Mouse (Mus musculus) lung, embryonic 14.5 days (tissue): Measurements from ENCODE around the gene Neb. TPM values are rescaled to one million over a fixed set of nuclear protein-coding genes. Genes with fewer than 3 reads are reported as not detected.
A peak's percentile ranks its signal among the peaks of the same experiment; 100 is the strongest.
"Not testable (repeated sequence)": the region's sequence is repeated elsewhere in the genome, so short reads cannot be mapped to it uniquely, and the experiment has no call there.

Experiments used
- ATAC-seq: fragments of 200-750 bp; cut with Nextera tagmentation; 2 replicates; pipeline ENCODE4 v1.8.0; 2017; ENCODE audit warnings: mild to moderate bottlenecking, moderate TSS enrichment, moderate library complexity; ENCODE audit not compliant: insufficient read depth
- DNase-seq: peaks from one replicate; pipeline ENCODE4 v3.0.0-alpha.2; 2015
- H3K27ac ChIP-seq: fragments of 300-500 bp; sonication (generic); 2 replicates; pipeline ENCODE4 v1.5.1; 2014; ENCODE audit warnings: low read depth, mild to moderate bottlenecking, moderate library complexity
- H3K27me3 ChIP-seq: fragments of 300-500 bp; sonication (generic); 2 replicates; pipeline ENCODE4 v1.6.1; 2014; ENCODE audit warnings: low read length, control low read depth; ENCODE audit not compliant: insufficient read depth
- H3K36me3 ChIP-seq: fragments of 300-500 bp; sonication (generic); 2 replicates; pipeline ENCODE4 v1.6.1; 2014; ENCODE audit warnings: control low read depth; ENCODE audit not compliant: insufficient read depth
- H3K4me1 ChIP-seq: fragments of 300-500 bp; sonication (generic); 2 replicates; pipeline ENCODE4 v1.6.1; 2014; ENCODE audit warnings: antibody characterized with exemption, control low read depth; ENCODE audit not compliant: insufficient read depth
- H3K4me2 ChIP-seq: fragments of 300-500 bp; sonication (generic); 2 replicates; pipeline ENCODE4 v1.6.1; 2014; ENCODE audit warnings: mild to moderate bottlenecking
- H3K4me3 ChIP-seq: fragments of 300-500 bp; sonication (generic); 2 replicates; pipeline ENCODE4 v1.5.1; 2014; ENCODE audit warnings: low read depth, low read length
- H3K9ac ChIP-seq: fragments of 300-500 bp; sonication (generic); 2 replicates; pipeline ENCODE4 v1.6.1; 2014
- H3K9me3 ChIP-seq: fragments of 300-500 bp; sonication (generic); 2 replicates; pipeline ENCODE4 v1.6.1; 2016; ENCODE audit warnings: low read depth, low read length, control low read depth
- CTCF ChIP-seq: IDR thresholded peaks from 2 replicates; pipeline ENCODE4 v1.5.1; 2016; ENCODE audit warnings: antibody characterized with exemption, low read depth
- WGBS: fragments of 180-500 bp; shearing (Covaris S2); extraction: QIAGEN DNeasy Blood & Tissue Kit; methylation state at CpG from one replicate; pipeline ENCODE4 v1.1.7; 2014; 5-methylcytosine and 5-hydroxymethylcytosine counted together
- microRNA-seq: library from miRNA; unstranded; fragments of <30 nt; microRNA quantifications from one replicate; pipeline ENCODE4, GENCODE M21; 2016; ENCODE audit warnings: borderline number of aligned reads
- polyA plus RNA-seq: library from polyadenylated mRNA; unstranded; fragments of >200 nt; fragmentation: Nextera tagmentation; extraction: Ambion mirVana; gene quantifications from 2 replicates; pipeline ENCODE4 v1.2.1, GENCODE M21; 2014

Neb gene
- polyA plus RNA-seq, 1 experiment from 2014 or later: 0.59 TPM

DNA sequence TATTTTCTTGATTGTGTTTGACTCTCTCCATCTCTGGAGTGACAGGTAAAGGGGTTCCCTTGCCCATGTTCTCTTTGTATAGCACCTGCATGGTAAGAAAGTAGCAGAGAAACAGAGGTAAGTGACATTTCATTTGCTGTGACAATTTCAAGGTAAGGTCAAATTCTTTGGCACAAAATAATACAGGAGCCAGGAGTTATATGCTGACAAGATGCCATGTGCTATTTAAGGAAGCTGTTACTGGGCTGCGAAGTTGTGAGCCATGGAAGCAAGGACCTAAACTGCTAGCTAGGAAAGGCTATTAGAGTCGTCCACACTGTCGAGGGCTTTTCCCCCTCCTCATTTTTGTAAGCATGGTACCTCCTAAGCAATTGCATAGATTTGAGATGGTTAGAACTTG, 225.2 kb downstream of the Neb start:
- no peaks in the 10 kb centered on the region for H3K36me3 ChIP-seq
- no peak for DNase-seq
- H3K4me3 ChIP-seq: no peak overlapping the region
- H3K9me3 ChIP-seq: no peaks in the 10 kb centered on the region
- TF ChIP-seq CTCF: no peak
- WGBS: 68% methylated on average over 3 of the region's 3 CpGs
- no peak overlapping the region for H3K9ac ChIP-seq
- no peak for ATAC-seq
- H3K27ac ChIP-seq: no peak overlapping the region
- no peaks in the 10 kb centered on the region for H3K4me1 ChIP-seq
- no peak overlapping the region for H3K4me2 ChIP-seq
- H3K27me3 ChIP-seq: no peaks in the 10 kb centered on the region

GRCm38 (mm10) chr2:52133351-52133750, 244.9 kb downstream of the Neb start:
- no peak overlapping the region for H3K9ac ChIP-seq
- WGBS: 89% methylated on average over 2 of the region's 2 CpGs
- H3K9me3 ChIP-seq: no peaks in the 10 kb centered on the region
- H3K4me2 ChIP-seq: no peak overlapping the region
- no peaks in the 10 kb centered on the region for H3K27me3 ChIP-seq
- no peak overlapping the region for H3K27ac ChIP-seq
- no peak for TF ChIP-seq CTCF
- peaks cover 11% of the 10 kb centered on the region for H3K36me3 ChIP-seq
- H3K4me3 ChIP-seq: no peak overlapping the region
- ATAC-seq: no peak
- DNase-seq: peak; percentile 27
- no peaks in the 10 kb centered on the region for H3K4me1 ChIP-seq

DNA sequence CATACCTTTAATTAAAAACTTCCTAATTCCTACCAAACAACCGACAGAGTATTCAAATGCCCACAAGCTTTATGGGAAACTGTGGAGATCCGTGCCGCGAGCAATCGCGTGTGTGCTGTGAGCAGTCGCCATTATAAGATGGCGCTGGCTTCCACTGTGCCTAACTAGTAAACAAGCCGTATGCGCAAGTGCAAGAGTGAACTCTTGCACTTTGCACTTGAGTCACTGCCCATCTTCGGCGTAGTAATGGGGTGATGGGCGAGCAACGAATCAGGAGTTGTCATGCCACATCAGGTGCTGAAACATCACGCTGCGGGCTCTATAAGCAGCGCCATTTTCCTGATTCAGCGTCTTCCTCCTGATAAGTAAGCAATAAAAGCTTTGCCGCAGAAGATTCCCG, 246.9 kb downstream of the Neb start:
- H3K27me3 ChIP-seq, H3K4me1 ChIP-seq, H3K27ac ChIP-seq, H3K9ac ChIP-seq, H3K4me3 ChIP-seq, DNase-seq, ATAC-seq, H3K9me3 ChIP-seq, H3K4me2 ChIP-seq: not testable (repeated sequence)
- WGBS: 96% methylated on average over 20 of the region's 20 CpGs
- H3K36me3 ChIP-seq: peaks cover 13% of the 10 kb centered on the region

DNA sequence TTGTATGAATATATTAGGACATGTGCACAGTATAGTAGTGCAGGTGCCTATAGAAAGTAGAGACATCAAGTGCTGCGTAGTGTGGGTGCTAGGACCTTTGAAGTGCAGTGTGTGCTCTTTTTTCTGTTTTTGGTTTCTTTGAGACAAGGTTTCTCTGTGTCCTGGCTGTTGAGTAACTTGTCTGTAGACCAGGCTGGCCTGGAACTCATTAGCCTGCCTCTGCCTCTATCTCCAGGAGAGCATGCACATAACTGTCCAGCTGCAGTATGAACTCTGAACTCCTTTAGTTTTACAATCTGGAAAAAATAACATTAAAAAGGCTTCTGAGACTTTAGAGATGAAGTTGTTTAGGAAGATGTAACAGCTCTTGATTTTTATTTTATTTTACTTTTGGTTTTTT, 264.2 kb downstream of the Neb start:
- no peaks in the 10 kb centered on the region for H3K4me1 ChIP-seq
- no peak overlapping the region for H3K4me2 ChIP-seq
- no peak for TF ChIP-seq CTCF
- H3K9ac ChIP-seq: no peak overlapping the region
- no peak for ATAC-seq
- no peak overlapping the region for H3K4me3 ChIP-seq
- no peak for DNase-seq
- H3K9me3 ChIP-seq: no peaks in the 10 kb centered on the region
- WGBS: 78% methylated on average over 1 of the region's 1 CpGs
- no peaks in the 10 kb centered on the region for H3K27me3 ChIP-seq
- H3K36me3 ChIP-seq: peaks cover 89% of the 10 kb centered on the region
- H3K27ac ChIP-seq: no peak overlapping the region

Small RNA genes lying within 50 kb of the gene (microRNA-seq; reads per million reads assigned to microRNA genes)
- not detected for gene Gm22095

Other genes starting within 250 kb of the Neb start
- gene Arl5a, start 46.4 kb upstream of the Neb start, polyA plus RNA-seq: 63.6 and 71.0 TPM in 2 replicates